Mouse (Mus musculus): Measurements from ENCODE around the gene Ebf1. TPM values are rescaled to one million over a fixed set of nuclear protein-coding genes. Genes with fewer than 3 reads are reported as not detected.

The Ebf1 gene
- polyA plus RNA-seq, 1 experiment from 2014 or later, result 14.5 TPM

GRCm38 (mm10) chr11:44792816-44793215, 175.7 kb downstream of the Ebf1 start:
- no peak overlapping the region for H3K4me2 ChIP-seq
- no peaks in the 10 kb centered on the region for H3K36me3 ChIP-seq (ENCODE audit: control insufficient read depth, insufficient read depth, low read length)
- no peak overlapping the region for H3K4me3 ChIP-seq (ENCODE audit: low read depth, low read length)
- 22% methylated on average over 3 of the region's 3 CpGs for WGBS (ENCODE audit: insufficient replicate concordance)
- no peaks in the 10 kb centered on the region for H3K9me3 ChIP-seq (replicated peaks; ENCODE audit: control insufficient read depth, low read length)
- H3K27me3 ChIP-seq (ENCODE audit: control insufficient read depth, insufficient read depth, low read length), result no peaks in the 10 kb centered on the region
- no peak overlapping the region for H3K27ac ChIP-seq (ENCODE audit: low read depth, low read length)
- H3K9ac ChIP-seq (ENCODE audit: low read depth, low read length), result no peak overlapping the region
- no peaks in the 10 kb centered on the region; the same call in 1 of the 2 replicates for H3K4me1 ChIP-seq (ENCODE audit: control insufficient read depth, insufficient read depth, low read length)
- no peak for ATAC-seq (replicated peaks; ENCODE audit: insufficient number of reproducible peaks, low FRiP score, low TSS enrichment)

DNA sequence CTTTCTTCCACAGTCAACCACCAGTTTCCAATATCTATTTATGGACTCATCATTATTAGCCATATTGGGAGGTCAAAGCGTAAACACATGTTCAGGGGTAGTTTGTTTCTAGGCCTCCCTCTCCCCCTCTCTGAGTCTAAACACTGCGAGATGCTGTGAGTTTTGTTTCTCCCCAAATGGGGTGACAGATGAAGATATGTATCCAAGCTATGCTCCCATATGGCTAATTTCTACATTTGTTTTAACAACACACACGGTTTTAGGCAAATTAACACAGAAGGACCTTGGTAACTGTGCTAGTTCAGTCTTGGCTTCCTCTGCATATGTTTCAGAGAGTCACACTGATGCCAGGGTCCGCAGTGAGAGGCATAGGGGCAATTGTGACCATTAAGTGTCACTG, 177.8 kb downstream of the Ebf1 start:
- no peak overlapping the region for H3K4me3 ChIP-seq (ENCODE audit: low read depth, low read length)
- H3K4me1 ChIP-seq (ENCODE audit: control insufficient read depth, insufficient read depth, low read length), result no peaks in the 10 kb centered on the region; the same call in 1 of the 2 replicates
- no peak overlapping the region for H3K9ac ChIP-seq (ENCODE audit: low read depth, low read length)
- no peaks in the 10 kb centered on the region for H3K27me3 ChIP-seq (ENCODE audit: control insufficient read depth, insufficient read depth, low read length)
- no peak for ATAC-seq (replicated peaks; ENCODE audit: insufficient number of reproducible peaks, low FRiP score, low TSS enrichment)
- H3K27ac ChIP-seq (ENCODE audit: low read depth, low read length), result no peak overlapping the region
- WGBS (ENCODE audit: insufficient replicate concordance), result 87% methylated on average over 4 of the region's 4 CpGs
- no peak overlapping the region for H3K4me2 ChIP-seq
- no peaks in the 10 kb centered on the region for H3K9me3 ChIP-seq (replicated peaks; ENCODE audit: control insufficient read depth, low read length)
- H3K36me3 ChIP-seq (ENCODE audit: control insufficient read depth, insufficient read depth, low read length), result no peaks in the 10 kb centered on the region

- Histone ChIP-seq H3K27ac (ENCODE audit: low read depth, low read length) (no peak overlapping the region), H3K36me3 (ENCODE audit: control insufficient read depth, insufficient read depth, low read length) (no peaks in the 10 kb centered on the region), H3K4me1 (ENCODE audit: control insufficient read depth, insufficient read depth, low read length) (no peaks in the 10 kb centered on the region; the same call in 1 of the 2 replicates), H3K27me3 (ENCODE audit: control insufficient read depth, insufficient read depth, low read length) (no peaks in the 10 kb centered on the region), H3K4me3 (ENCODE audit: low read depth, low read length) (no peak overlapping the region), H3K4me2 (no peak overlapping the region), H3K9me3 (replicated peaks; ENCODE audit: control insufficient read depth, low read length) (no peaks in the 10 kb centered on the region), H3K9ac (ENCODE audit: low read depth, low read length) (no peak overlapping the region)
- 54% methylated on average over 3 of the region's 3 CpGs for WGBS (ENCODE audit: insufficient replicate concordance)
- ATAC-seq (replicated peaks; ENCODE audit: insufficient number of reproducible peaks, low FRiP score, low TSS enrichment), result no peak
Observed at GRCm38 (mm10) chr11:44795767-44796166, 178.7 kb downstream of the Ebf1 start.

GRCm38 (mm10) chr11:44798270-44798669, 181.2 kb downstream of the Ebf1 start:
- H3K36me3 ChIP-seq (ENCODE audit: control insufficient read depth, insufficient read depth, low read length), result no peaks in the 10 kb centered on the region
- H3K9me3 ChIP-seq (replicated peaks; ENCODE audit: control insufficient read depth, low read length), result no peaks in the 10 kb centered on the region
- no peak overlapping the region for H3K4me3 ChIP-seq (ENCODE audit: low read depth, low read length)
- no peak for ATAC-seq (replicated peaks; ENCODE audit: insufficient number of reproducible peaks, low FRiP score, low TSS enrichment)
- 67% methylated on average over 3 of the region's 3 CpGs for WGBS (ENCODE audit: insufficient replicate concordance)
- H3K9ac ChIP-seq (ENCODE audit: low read depth, low read length), result no peak overlapping the region
- no peak overlapping the region for H3K27ac ChIP-seq (ENCODE audit: low read depth, low read length)
- H3K4me1 ChIP-seq (ENCODE audit: control insufficient read depth, insufficient read depth, low read length), result no peaks in the 10 kb centered on the region
- no peak overlapping the region for H3K4me2 ChIP-seq
- H3K27me3 ChIP-seq (ENCODE audit: control insufficient read depth, insufficient read depth, low read length), result no peaks in the 10 kb centered on the region

GRCm38 (mm10) chr11:44804046-44804445, 186.9 kb downstream of the Ebf1 start:
- H3K4me1 ChIP-seq (ENCODE audit: control insufficient read depth, insufficient read depth, low read length), result no peaks in the 10 kb centered on the region
- no peak overlapping the region for H3K4me3 ChIP-seq (ENCODE audit: low read depth, low read length)
- no peaks in the 10 kb centered on the region for H3K36me3 ChIP-seq (ENCODE audit: control insufficient read depth, insufficient read depth, low read length)
- no peaks in the 10 kb centered on the region for H3K9me3 ChIP-seq (replicated peaks; ENCODE audit: control insufficient read depth, low read length)
- no peak for ATAC-seq (replicated peaks; ENCODE audit: insufficient number of reproducible peaks, low FRiP score, low TSS enrichment)
- whole genome bisulfite sequencing (ENCODE audit: insufficient replicate concordance), result 82% methylated on average over 7 of the region's 7 CpGs
- H3K9ac ChIP-seq (ENCODE audit: low read depth, low read length), result no peak overlapping the region
- no peaks in the 10 kb centered on the region for H3K27me3 ChIP-seq (ENCODE audit: control insufficient read depth, insufficient read depth, low read length)
- H3K27ac ChIP-seq (ENCODE audit: low read depth, low read length), result no peak overlapping the region
- no peak overlapping the region for H3K4me2 ChIP-seq

- no peak for ATAC-seq (replicated peaks; ENCODE audit: insufficient number of reproducible peaks, low FRiP score, low TSS enrichment)
- H3K9ac ChIP-seq (ENCODE audit: low read depth, low read length), result no peak overlapping the region
- no peaks in the 10 kb centered on the region for H3K9me3 ChIP-seq (replicated peaks; ENCODE audit: control insufficient read depth, low read length)
- no peaks in the 10 kb centered on the region for H3K36me3 ChIP-seq (ENCODE audit: control insufficient read depth, insufficient read depth, low read length)
- no peak overlapping the region for H3K27ac ChIP-seq (ENCODE audit: low read depth, low read length)
- H3K4me2 ChIP-seq, result no peak overlapping the region
- H3K4me3 ChIP-seq (ENCODE audit: low read depth, low read length), result no peak overlapping the region
- WGBS (ENCODE audit: insufficient replicate concordance), result 26% methylated on average over 11 of the region's 11 CpGs
- H3K27me3 ChIP-seq (ENCODE audit: control insufficient read depth, insufficient read depth, low read length), result no peaks in the 10 kb centered on the region
- no peaks in the 10 kb centered on the region for H3K4me1 ChIP-seq (ENCODE audit: control insufficient read depth, insufficient read depth, low read length)
Observed at GRCm38 (mm10) chr11:44806589-44806988, 189.5 kb downstream of the Ebf1 start.

- Histone ChIP-seq H3K36me3 (ENCODE audit: control insufficient read depth, insufficient read depth, low read length) (no peaks in the 10 kb centered on the region), H3K9me3 (replicated peaks; ENCODE audit: control insufficient read depth, low read length) (no peaks in the 10 kb centered on the region), H3K27me3 (ENCODE audit: control insufficient read depth, insufficient read depth, low read length) (no peaks in the 10 kb centered on the region), H3K9ac (ENCODE audit: low read depth, low read length) (no peak overlapping the region), H3K4me2 (no peak overlapping the region), H3K4me1 (ENCODE audit: control insufficient read depth, insufficient read depth, low read length) (no peaks in the 10 kb centered on the region), H3K4me3 (ENCODE audit: low read depth, low read length) (no peak overlapping the region), H3K27ac (ENCODE audit: low read depth, low read length) (no peak overlapping the region)
- WGBS (ENCODE audit: insufficient replicate concordance), result 84% methylated on average over 4 of the region's 4 CpGs
- no peak for ATAC-seq (replicated peaks; ENCODE audit: insufficient number of reproducible peaks, low FRiP score, low TSS enrichment)
Observed at GRCm38 (mm10) chr11:44808855-44809546, 191.9 kb downstream of the Ebf1 start.

- Histone ChIP-seq H3K4me1 (ENCODE audit: control insufficient read depth, insufficient read depth, low read length) (no peaks in the 10 kb centered on the region), H3K27ac (ENCODE audit: low read depth, low read length) (no peak overlapping the region), H3K9me3 (replicated peaks; ENCODE audit: control insufficient read depth, low read length) (no peaks in the 10 kb centered on the region), H3K4me3 (ENCODE audit: low read depth, low read length) (no peak overlapping the region), H3K36me3 (ENCODE audit: control insufficient read depth, insufficient read depth, low read length) (no peaks in the 10 kb centered on the region), H3K9ac (ENCODE audit: low read depth, low read length) (no peak overlapping the region), H3K27me3 (ENCODE audit: control insufficient read depth, insufficient read depth, low read length) (no peaks in the 10 kb centered on the region), H3K4me2 (no peak overlapping the region)
- WGBS (ENCODE audit: insufficient replicate concordance), result 74% methylated on average over 6 of the region's 6 CpGs
- ATAC-seq (replicated peaks; ENCODE audit: insufficient number of reproducible peaks, low FRiP score, low TSS enrichment), result no peak
Observed at GRCm38 (mm10) chr11:44811007-44811406, 193.9 kb downstream of the Ebf1 start.

- no peaks in the 10 kb centered on the region for H3K36me3 ChIP-seq (ENCODE audit: control insufficient read depth, insufficient read depth, low read length)
- no peak overlapping the region for H3K4me3 ChIP-seq (ENCODE audit: low read depth, low read length)
- no peaks in the 10 kb centered on the region for H3K27me3 ChIP-seq (ENCODE audit: control insufficient read depth, insufficient read depth, low read length)
- H3K9me3 ChIP-seq (replicated peaks; ENCODE audit: control insufficient read depth, low read length), result no peaks in the 10 kb centered on the region
- H3K4me2 ChIP-seq, result no peak overlapping the region
- ATAC-seq (replicated peaks; ENCODE audit: insufficient number of reproducible peaks, low FRiP score, low TSS enrichment), result no peak
- H3K27ac ChIP-seq (ENCODE audit: low read depth, low read length), result no peak overlapping the region
- H3K9ac ChIP-seq (ENCODE audit: low read depth, low read length), result no peak overlapping the region
- H3K4me1 ChIP-seq (ENCODE audit: control insufficient read depth, insufficient read depth, low read length), result no peaks in the 10 kb centered on the region
- 81% methylated on average over 5 of the region's 5 CpGs for WGBS (ENCODE audit: insufficient replicate concordance)
Observed at GRCm38 (mm10) chr11:44812193-44812746, 195.2 kb downstream of the Ebf1 start.

Measured in heart, embryonic 11.5 days (tissue).